Mouse (Mus musculus): ENCODE measurements around the gene Ccdc126.
A peak's percentile ranks its signal among the peaks of the same experiment; 100 is the strongest.
"Not testable (repeated sequence)": the region's sequence is repeated elsewhere in the genome, so short reads cannot be mapped to it uniquely, and the experiment has no call there.

Ccdc126 gene

DNA sequence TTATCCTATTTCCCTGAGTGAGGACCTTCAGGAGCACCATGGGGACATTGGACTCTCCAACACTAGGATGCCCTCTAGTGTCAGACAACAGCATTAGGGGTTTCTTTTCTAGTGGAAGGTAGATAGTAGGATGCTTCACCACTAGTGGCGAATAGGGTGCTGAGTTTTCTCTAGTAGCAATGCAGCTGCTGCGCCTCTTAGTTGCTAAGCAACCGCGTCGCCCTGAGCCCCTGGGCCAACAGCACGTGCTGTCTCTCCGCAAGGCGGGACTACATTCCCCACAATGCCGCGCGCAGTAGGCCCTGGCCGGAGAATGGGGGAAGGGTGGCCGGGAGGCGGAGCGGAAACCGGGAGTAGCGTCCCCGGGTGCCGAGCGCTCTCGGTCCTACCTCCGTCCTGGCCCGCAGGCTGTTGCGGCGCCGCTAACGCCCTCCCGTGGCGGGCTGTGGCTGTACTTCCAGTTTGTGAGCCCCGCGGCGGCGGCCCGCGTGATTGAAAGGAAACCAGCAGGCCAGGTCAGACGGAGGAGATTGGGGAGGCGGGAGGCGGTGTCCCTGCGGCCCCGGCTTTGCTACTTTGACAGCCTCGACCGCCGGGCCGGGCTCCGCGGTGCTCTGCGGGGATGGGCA lies at the start of gene Ccdc126:
Gene Ccdc126, plus strand, starts transcription at position 309 of the 629 bp plus-strand sequence.
- peak; percentile 95 to 96 for DNase-seq

GRCm38 (mm10) chr6:49269923-49270322 lies 49.2 kb upstream of the Ccdc126 start:
- no peak for DNase-seq

DNA sequence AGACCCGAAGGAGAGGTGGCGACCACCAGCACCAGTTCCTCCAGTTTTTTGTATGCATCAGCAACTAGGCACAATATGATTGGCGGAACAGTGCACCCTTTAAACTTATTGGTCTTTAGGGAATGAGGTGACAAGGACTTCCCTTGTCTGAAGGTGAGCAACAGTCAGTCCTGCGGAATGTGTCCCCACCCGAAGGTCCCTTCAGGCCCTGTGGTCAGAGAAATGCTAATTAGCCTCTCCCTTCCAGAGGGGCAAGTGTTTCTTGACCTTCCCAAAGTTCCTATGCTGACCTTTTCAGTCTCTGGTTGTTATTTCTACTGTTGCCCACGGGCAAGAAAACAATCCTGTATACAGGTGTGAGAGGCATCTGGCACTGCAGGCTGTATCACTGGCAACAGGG lies 47.3 kb upstream of the Ccdc126 start:
- DNase-seq: no peak

- DNase-seq: no peak
Observed at GRCm38 (mm10) chr6:49272863-49273262, 46.2 kb upstream of the Ccdc126 start.

GRCm38 (mm10) chr6:49273934-49274333 lies 45.1 kb upstream of the Ccdc126 start:
- no peak for DNase-seq

DNA sequence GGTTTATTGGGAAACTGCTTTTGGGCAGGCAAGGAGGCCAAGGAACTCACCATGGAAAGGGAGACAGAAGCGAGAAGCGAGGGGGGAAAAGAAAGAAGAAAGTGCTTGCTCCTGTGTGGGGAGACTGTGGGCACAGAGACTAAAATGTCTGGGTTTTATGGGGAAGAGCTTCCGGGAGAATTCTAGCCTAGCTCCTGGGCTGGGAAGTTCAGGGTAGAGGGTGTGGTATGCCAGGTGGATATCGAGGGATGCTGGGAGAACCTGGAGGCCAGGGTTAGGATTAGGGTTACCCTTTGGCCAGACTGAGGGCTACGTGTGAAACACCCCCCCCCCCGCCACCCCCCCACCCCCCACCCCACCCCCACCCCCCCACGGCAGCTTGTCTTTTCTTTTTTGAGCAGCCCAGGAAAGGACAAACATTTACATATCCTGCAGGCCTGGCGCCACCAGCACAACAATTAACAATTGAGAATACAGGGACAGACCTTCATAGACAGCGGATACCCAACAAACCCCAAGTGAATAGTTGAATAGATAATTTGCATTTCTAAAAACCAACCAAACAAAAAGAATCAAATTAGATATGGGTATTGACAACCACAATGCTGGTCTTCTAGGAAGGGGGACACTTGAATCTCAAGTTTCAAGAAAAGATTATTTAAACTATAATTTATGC lies 44.5 kb upstream of the Ccdc126 start:
- no peak for DNase-seq

DNA sequence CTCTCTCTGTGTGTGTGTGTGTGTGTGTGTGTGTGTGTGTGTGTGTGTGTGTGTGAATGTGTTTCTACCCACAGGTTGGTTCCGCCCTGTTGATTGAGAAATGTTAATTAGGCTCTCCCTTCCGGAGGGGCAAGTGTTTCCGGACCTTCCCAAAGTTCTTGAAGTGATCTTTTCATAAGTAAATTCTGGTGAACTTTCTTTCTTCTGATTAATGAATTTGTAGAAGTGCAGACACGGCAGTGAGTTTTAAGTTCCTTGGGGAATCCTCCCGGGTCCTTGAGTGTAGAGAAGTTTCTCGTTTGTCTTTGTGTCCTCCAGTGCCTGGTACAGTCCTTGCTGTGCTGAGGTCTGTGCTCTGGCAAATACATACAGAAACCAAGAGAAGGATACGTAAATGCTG lies 43.8 kb upstream of the Ccdc126 start:
- DNase-seq: no peak

DNA sequence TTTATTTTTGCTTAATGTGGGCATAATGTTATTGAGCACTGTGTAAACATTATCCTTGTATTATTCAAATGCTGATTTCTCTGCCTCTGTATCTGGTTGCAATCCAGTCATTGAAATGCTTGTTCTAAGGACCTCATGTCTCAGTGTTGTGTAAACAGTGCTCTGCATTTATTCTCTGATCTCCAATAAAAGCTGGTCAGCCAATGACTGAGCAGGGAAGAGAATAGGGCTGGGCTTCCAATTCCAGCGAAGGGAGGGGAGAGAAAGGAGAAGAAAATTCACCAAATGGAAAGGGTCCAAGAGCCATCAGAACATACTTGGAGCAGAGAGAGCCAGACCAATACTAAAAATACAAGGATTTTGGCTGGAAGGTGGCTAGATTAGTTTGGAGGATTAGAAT lies 38.1 kb upstream of the Ccdc126 start:
- DNase-seq: no peak

DNA sequence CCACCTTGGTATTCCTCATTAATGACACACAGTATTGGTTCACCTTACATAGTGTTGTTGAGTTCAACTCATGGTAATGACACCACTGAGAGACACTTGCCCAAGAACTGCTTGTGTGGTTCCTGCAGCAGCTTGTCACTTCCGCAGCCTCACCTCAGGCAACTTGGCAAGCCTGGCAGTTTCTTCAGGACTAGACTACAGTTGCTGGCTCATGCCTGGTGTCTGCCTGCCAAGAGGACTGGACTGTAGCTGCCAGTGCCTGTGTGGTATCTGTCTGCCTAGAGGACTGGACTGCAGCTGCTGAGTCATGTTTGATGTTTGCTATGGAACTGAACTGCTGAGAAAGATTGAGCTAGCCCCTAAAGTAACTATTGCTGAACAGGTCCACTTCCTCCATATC lies 37.0 kb upstream of the Ccdc126 start:
- DNase-seq: peak; percentile 14 to 19

DNA sequence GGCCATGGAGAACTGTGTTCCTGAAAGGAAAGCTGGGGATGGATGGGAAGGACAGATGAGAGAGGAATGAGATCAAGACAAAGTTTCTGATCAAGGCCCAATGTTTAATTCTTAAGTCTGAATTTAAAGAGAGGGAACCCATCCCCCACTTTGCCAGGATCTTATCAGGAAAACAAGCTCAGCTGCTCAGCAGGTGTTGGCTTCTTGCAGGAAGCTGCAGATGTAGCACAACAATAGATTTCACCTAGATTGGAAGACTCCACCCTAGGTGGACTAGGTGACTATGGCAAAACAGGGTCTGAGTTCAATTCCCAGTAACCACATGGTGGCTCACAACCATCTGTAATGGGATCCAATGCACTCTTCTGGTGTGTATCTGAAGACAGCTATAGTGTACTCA lies 20.8 kb upstream of the Ccdc126 start:
- no peak for DNase-seq

DNA sequence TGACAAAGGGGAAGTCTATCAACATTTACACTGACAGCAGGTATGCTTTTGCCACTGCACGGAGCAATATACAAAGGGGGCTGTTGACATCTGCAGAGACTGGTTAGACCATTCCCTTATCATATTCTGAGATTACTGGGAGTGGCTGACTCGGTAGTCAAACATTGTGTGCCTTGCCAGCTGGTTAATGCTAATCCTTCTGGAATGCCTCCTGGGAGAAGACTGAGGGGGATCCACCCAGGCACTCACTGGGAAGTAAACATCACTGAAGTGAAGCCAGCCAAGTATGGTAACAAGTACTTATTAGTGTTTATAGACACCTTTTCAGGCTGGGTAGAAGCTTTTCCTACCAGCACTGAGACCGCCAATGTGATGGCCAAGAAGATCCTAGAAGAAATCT lies 4.3 kb upstream of the Ccdc126 start:
- not testable (repeated sequence) for DNase-seq

DNA sequence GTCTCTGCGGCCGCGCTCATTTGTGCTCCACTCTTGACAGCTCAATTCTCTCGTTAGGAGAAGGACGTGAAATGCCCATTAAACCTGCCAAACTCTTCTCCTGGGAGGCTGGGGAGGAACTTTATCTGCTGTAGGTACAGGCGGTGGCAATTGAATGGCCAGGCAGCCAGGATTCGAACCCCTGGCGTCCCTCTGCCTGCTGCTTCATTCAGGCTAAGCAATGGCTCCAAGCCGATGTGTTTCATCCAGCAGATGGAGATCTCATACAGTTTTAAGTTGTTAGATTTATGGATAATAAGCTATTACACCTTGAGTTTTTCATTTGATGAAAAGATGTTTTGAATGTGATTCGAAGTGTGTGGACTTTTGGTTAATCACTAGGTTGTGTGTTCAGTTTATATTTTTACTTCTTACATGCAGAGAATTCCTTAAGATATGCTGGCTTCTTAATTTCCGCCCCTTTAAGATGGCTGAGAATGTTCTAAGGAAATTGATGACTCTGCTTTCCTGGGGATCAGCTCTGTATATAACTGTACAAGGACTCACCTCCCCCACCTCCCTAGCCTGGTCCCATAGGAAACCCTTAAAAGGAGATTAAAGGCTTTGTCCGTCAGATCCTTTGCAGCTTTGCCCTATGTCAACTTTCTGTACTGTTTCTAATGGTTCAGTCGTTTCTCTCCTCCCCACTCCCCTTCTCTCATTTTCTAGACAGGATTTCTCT lies 681 bp downstream of the Ccdc126 start:
- DNase-seq: no peak

- no peak for DNase-seq
Observed at GRCm38 (mm10) chr6:49321341-49321740, 2.3 kb downstream of the Ccdc126 start.

- DNase-seq: no peak
Observed at GRCm38 (mm10) chr6:49322056-49322455, 3.0 kb downstream of the Ccdc126 start.

DNA sequence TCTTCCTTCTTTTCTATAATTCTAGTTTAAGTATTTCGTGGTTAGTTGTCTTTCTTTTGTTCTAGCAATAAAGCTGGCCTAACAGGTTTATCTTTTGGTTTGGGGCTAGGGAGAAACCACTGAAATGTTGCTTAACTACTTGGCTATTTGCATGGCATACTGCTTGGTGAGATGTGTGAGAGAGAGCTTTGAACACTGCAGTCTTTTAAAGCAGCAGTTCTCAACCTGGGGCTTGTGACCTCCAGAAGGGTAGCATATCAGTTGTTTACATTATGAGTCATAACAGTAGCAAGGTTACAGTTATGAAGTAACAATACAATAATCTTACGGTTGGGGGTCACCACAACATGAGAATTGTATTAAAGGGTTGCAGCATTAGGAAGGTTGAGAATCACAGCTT lies 3.9 kb downstream of the Ccdc126 start:
- no peak for DNase-seq

- no peak for DNase-seq
Observed at GRCm38 (mm10) chr6:49324528-49324927, 5.5 kb downstream of the Ccdc126 start.

GRCm38 (mm10) chr6:49325294-49325693 lies 6.2 kb downstream of the Ccdc126 start:
- no peak for DNase-seq

- DNase-seq: no peak
Observed at GRCm38 (mm10) chr6:49326846-49327245, 7.8 kb downstream of the Ccdc126 start.

- DNase-seq: no peak
Observed at GRCm38 (mm10) chr6:49331369-49332059, 12.4 kb downstream of the Ccdc126 start.

DNA sequence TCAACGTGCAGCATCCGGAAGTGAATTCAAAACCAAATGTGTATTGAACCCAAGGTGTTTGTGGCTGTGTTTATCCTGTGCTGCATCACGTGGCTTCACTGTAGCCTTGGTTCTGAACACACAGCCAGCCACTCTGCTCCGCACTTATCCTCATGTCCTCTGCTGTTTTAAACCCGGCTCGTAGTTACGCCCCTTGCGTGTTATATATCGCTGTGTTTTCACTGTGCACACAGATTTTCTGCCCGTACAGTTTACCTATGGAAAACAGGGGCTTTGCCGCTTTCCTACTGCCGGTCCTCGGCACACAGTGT lies 12.9 kb downstream of the Ccdc126 start:
- DNase-seq: no peak

GRCm38 (mm10) chr6:49338566-49338965 lies 19.5 kb downstream of the Ccdc126 start:
- no peak for DNase-seq

GRCm38 (mm10) chr6:49339145-49339544 lies 20.1 kb downstream of the Ccdc126 start:
- DNase-seq: no peak

GRCm38 (mm10) chr6:49343737-49344469 lies 24.8 kb downstream of the Ccdc126 start:
- no peak for DNase-seq
